Mouse (Mus musculus) brain, embryonic 14.5 days (tissue): Measurements from ENCODE around the gene Itgb6.

ENCODE experiments used
- CTCF ChIP-seq: fragments of 200-500 bp; IDR thresholded peaks from 2 replicates; pipeline ENCODE4 v1.5.1; 2012; ENCODE audit warnings: inconsistent platforms, mild to moderate bottlenecking, moderate library complexity, borderline replicate concordance; ENCODE audit not compliant: insufficient read depth, insufficient read length; ENCODE audit errors: extremely low read depth
- POLR2A ChIP-seq: fragments of 200-500 bp; IDR thresholded peaks from 2 replicates; pipeline ENCODE4 v1.6.1; 2012; ENCODE audit warnings: mild to moderate bottlenecking, inconsistent platforms, borderline replicate concordance; ENCODE audit not compliant: poor library complexity, insufficient read depth, insufficient read length, severe bottlenecking; ENCODE audit errors: extremely low read depth

- TF ChIP-seq CTCF, result no peak
- TF ChIP-seq POLR2A, result no peak
Measured at GRCm38 (mm10) chr2:60751274-60751673, 28.8 kb upstream of the Itgb6 start.
